Mouse (Mus musculus): ENCODE measurements around the gene Foxn3. TPM values are rescaled to one million over a fixed set of nuclear protein-coding genes. Genes with fewer than 3 reads are reported as not detected.
"Not testable (repeated sequence)": the region's sequence is repeated elsewhere in the genome, so short reads cannot be mapped to it uniquely, and the experiment has no call there.

Gene Foxn3
- total RNA-seq, 2 experiments from 2014 or later = 49.9 to 51.2 TPM

DNA sequence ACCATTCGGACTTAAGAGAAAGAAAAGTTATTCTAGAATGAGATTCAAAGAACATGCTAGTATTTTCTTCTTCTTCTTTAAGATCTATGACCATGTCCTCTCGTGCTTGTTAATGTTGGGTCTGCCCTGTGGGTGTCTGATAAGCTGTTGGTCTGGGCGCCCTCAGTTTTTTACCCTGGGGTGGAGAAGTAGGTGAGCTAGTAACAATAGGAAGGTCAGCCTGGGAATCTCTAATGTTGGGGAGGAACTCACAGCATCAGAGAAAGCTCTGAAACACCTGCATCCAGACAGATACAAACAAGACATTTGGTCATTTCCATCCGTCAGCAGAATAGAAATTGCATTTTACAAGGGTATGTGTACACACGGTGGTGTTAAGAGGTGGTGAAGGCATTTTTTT, 343.6 kb downstream of the Foxn3 start:
- DNase-seq (ENCODE audit: low spot score in 2 of 2) = no peak
- intact Hi-C loops (cut with DNase I) = no loop called here

DNA sequence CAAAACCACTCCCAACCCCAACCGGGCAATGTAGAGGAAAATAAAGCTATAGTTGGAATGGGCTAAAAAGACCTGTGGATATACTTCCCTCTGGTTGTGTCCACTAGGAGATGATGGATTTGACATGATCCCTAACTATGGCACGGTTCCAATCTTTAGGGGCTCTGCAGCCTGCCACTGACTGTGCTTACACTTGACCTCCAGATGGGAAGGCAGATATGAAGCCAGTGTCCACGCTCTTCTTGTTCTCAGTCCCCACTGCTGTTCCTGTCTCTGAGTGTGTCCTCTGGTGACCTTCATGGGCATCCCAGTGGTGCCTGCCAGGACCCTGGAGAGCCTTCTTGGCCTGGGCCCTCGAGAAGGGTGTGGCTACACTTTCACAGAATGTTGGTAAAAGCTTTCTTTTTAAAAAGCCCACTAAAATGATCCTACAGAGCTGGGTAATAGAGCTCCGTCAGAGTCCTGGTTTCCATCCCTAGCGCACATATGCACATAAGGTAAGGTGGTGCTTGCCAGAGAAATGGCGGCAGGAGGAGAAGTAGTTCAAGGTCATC, 346.2 kb downstream of the Foxn3 start:
- DNase-seq (ENCODE audit: low spot score in 2 of 2) = no peak
- intact Hi-C loops (cut with DNase I) = no loop called here

- no peak for DNase-seq (ENCODE audit: low spot score in 2 of 2)
- intact Hi-C loops (cut with DNase I) = no loop called here
Measured at GRCm38 (mm10) chr12:99216341-99216761, 347.0 kb downstream of the Foxn3 start.

GRCm38 (mm10) chr12:99215521-99216255, 347.7 kb downstream of the Foxn3 start:
- intact Hi-C loops (cut with DNase I) = no loop called here
- no peak for DNase-seq (ENCODE audit: low spot score in 2 of 2)

- intact Hi-C loops (cut with DNase I) = no loop called here
- no peak for DNase-seq (ENCODE audit: low spot score in 2 of 2)
Measured at GRCm38 (mm10) chr12:99214098-99214497, 349.3 kb downstream of the Foxn3 start.

DNA sequence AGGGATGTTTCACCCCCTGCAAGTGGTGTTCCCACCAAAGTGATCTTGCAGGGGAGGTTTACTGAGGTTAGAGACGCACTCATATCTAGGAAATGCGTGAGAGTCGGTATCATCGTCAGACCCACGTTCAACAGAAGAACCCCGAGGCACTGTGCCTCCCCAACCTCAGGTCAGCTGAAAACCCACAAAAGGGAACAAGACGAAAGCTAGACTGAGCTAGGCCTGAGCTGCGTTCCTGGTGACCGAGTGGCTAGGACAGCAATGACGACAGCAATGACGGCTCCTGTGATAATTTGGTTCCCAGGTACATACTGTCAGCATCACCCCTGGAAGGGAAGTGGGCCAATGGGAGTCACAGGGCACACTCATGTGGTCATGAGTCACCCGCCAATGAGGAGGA, 350.2 kb downstream of the Foxn3 start:
- no peak for DNase-seq (ENCODE audit: low spot score in 2 of 2)

DNA sequence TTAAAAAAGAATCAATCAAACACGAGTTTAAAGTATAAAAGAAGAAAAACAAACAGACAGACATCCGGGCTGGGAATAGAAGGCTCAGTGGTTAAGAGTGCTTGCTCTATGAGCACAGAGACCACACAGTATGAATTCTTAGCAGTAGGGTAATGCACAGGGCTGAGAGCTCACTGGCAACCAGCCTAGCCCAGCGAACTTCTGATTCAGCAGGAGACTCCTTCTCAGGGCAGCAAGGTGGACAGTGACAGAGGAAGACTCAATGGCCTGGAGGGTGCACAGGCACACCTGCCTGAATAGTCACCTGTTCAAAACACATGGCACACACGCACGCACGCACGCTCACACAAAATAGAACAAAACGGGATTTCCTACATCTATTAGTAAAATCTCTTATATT, 353.6 kb downstream of the Foxn3 start:
- DNase-seq (ENCODE audit: low spot score in 2 of 2) = no peak
- intact Hi-C loops (cut with DNase I) = no loop called here

More for the DNA sequence above, 350.2 kb downstream of the Foxn3 start:
- intact Hi-C loops (cut with DNase I) = no loop called here

DNA sequence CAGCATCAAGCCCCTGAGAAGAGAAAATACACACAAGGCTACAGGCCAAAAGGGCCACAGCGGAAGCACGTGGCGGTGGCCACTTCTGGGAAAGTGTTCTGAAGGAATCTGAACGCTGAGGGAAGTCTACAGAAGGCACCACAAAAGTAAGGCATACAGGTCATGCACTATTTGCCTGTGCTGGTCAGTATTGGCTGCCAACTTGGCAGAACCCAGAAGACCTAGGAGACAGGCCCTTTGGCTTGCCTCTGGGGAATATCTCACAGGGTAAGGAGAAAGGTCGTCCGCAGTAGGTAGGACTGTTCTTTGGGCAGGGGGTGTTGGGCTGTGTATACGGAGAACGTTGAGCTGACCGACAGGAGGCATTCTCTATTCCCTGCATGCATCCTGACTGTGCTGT, 355.1 kb downstream of the Foxn3 start:
- no peak for DNase-seq (ENCODE audit: low spot score in 2 of 2)
- intact Hi-C loops (cut with DNase I) = no loop called here

GRCm38 (mm10) chr12:99207014-99207612, 356.3 kb downstream of the Foxn3 start:
- intact Hi-C loops (cut with DNase I) = no loop called here
- no peak for DNase-seq (ENCODE audit: low spot score in 2 of 2)

GRCm38 (mm10) chr12:99205734-99206133, 357.6 kb downstream of the Foxn3 start:
- intact Hi-C loops (cut with DNase I) = no loop called here
- no peak for DNase-seq (ENCODE audit: low spot score in 2 of 2)

DNA sequence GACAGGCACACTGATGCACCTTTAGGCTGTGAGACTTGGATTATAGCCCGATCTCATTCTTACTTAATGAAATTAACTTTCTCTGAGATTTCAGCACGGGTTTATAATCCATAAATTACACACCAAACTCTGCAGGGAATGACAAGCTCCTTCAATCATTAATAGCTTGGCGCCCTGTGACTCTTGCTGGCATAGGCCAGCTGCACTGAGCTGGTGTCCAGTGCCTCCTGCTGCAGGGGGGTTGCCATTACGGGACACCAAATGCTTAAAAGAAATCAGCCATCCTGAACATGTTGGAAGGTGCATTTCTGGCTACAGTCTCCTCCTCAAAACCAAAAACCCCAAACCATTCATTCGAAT, 364.3 kb downstream of the Foxn3 start:
- no peak for DNase-seq (ENCODE audit: low spot score in 2 of 2)
- intact Hi-C loops (cut with DNase I) = no loop called here

DNA sequence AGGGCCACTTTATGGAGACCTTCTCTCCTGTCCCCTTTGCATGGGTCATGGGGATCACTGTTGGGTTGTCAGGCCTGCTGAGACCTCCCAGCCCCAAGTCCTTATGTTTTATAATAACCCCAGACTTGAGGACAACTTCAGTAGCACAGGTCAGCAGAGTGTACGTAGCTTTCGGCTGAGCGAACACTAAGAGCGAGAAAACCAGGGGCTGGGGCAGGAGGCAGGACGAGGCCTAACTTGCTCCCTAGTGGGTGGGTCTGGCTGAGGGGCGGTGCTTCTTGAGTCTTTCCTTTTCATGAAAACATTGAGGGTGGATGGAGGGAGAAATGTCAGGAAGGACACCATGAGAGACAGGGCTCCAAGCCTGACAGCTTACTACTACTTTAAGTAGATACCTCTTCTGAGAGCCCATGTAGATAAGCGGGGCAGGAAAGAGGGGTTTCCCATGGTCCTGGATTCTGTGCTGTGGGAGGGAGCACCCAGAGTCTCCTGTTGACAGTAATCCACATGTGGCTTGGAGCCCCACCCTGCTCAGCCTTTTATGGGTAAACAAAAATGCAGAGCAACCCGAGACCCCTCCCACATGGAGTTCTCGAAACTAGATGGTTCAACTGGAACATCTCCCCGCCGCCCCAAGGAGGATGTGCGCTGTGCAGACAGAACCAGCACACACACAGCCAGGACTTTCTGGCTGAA, 364.8 kb downstream of the Foxn3 start:
- intact Hi-C loops (cut with DNase I) = no loop called here
- no peak for DNase-seq (ENCODE audit: low spot score in 2 of 2)

DNA sequence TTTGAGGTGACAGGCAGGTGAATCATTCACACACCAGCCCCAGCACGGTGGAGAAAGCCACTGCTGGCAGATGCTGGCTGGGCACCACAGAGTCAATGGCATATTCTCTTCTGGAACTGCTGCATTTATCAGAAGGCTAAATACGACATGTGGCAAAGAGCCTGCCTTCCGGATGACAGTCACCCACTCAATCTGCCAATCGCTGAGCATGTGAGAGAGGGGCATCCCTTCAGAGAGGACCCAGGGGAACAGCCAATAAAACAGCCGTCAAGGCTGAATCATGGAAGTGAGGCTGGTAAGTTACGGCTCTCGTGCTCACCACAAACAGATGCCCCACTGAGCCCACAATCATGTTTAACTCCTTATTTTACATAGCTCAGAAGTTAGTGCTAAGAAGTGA, 366.4 kb downstream of the Foxn3 start:
- intact Hi-C loops (cut with DNase I) = no loop called here

DNA sequence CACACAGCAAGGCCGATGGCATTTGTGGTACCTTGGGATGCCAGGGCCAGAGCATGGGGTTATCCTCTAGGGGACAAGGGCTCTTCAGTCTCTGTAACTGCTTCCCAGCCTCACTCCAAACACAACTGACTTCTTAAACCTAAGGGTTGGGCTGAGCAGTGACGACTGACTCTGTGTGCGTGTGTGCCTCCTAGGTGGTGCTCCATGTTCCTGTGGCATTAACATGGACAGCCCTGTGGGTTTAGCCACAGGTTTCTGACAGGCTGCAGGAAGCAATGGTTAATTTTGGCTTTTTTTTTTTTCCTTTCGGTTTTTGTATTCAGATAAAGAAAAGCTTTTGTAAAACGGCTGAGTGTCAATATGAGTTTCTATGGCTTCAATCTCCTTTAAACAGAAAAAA, 367.7 kb downstream of the Foxn3 start:
- intact Hi-C loops (cut with DNase I) = no loop called here
- no peak for DNase-seq (ENCODE audit: low spot score in 2 of 2)

More for the DNA sequence above, 366.4 kb downstream of the Foxn3 start:
- DNase-seq (ENCODE audit: low spot score in 2 of 2) = no peak

- DNase-seq (ENCODE audit: low spot score in 2 of 2); intact Hi-C loops (cut with DNase I): not testable (repeated sequence)
Measured at GRCm38 (mm10) chr12:99194120-99194519, 369.3 kb downstream of the Foxn3 start.

- no peak for DNase-seq (ENCODE audit: low spot score in 2 of 2)
- intact Hi-C loops (cut with DNase I) = no loop called here
Measured at GRCm38 (mm10) chr12:99187671-99188070, 375.7 kb downstream of the Foxn3 start.

DNA sequence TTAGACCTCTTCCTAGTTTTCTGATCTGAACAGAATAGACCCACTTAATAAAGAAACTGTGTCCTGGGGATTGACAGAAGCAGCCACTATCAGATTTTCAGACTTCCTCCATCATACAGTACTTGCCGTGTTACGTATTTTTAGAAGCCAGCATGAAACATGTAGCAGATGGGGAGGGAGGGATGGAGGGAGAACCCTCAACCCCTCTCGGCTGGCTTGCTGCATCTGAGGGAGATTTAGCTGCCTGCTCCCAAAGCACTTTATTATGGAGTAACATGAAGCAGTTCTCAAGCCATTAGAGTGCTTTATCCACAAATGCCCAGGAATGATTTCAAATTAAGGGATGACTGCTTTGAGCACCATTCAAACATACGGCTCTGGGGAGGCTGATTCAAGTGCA, 377.1 kb downstream of the Foxn3 start:
- intact Hi-C loops (cut with DNase I) = no loop called here
- DNase-seq (ENCODE audit: low spot score in 2 of 2) = no peak

DNA sequence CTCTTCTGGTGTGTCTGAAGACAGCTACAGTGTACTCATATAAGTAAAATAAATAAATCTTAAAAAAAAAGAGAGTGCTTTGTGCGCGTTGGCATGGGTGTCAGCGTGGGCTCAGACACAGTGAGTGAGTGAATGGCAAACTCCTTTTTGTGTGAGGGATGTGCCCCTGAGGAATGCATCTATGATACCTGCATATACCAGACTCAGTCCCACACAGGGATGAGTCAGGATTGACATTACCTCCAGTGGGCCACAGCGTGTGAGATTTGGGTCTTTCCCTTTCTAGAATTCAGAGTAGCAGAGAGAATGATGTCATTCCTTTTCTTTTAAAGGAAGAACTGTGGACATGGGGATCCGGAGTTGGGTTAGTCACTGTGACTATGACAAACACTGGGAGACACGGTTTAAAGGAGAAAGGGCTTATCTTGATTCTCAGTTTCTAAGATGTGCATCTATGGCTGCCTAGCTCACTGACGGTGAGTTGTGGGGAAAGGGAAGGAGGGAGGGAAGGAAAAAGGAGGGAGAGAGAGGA, 380.1 kb downstream of the Foxn3 start:
- intact Hi-C loops (cut with DNase I) = no loop called here
- no peak for DNase-seq (ENCODE audit: low spot score in 2 of 2)

DNA sequence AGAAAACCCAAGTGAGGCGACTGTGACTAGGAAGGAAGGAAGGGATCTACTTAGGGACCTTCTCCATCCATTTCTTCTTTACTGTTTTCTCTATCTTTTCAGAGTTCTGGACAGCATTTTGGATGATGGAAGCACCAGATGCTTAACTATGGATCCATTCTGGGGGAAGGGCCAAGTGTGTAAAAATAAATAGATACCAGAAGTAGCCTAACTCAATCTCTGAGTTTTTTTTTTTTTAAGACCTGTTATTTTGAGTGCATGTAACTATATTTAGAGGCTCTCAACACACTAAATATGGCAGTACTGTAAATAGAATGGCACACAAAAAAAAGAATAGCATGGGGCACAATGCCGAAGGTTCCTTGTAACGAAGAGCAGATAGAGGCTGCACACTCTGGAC, 381.0 kb downstream of the Foxn3 start:
- DNase-seq (ENCODE audit: low spot score in 2 of 2) = no peak
- intact Hi-C loops (cut with DNase I) = no loop called here

DNA sequence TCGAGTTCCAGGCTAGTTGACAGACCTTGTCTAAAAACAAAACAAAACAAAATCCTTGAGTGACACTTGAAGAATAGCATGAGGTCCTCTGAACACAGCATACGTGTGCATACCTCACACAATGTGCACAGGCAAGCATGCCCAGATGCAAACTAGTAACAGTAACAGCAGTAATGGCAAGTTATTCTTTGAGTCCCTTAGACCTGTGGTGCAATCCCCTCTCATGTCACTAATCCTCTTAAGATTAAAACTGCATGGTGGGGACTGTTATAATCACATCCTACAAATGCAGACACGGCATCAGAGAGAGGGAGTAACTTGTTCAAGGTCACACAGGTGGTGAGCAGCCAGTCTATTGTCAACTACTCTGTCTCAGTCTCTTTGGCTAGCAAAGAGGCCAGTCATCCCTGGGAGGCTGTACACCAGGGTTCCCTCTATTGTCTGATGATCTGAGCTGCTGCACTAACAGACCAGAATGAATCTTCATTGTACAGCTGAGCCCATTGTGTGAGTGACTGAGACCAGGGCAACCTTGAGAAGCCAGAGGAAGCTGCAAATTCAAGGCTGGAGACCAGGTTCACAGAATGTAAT, 383.1 kb downstream of the Foxn3 start:
- intact Hi-C loops (cut with DNase I) = no loop called here
- no peak for DNase-seq (ENCODE audit: low spot score in 2 of 2)

All from left cerebral cortex, postnatal 36 days (tissue).